Mouse (Mus musculus): Measurements from ENCODE around the gene Usp48. TPM values are rescaled to one million over a fixed set of nuclear protein-coding genes. Genes with fewer than 3 reads are reported as not detected.
A peak's percentile ranks its signal among the peaks of the same experiment; 100 is the strongest.

Usp48 gene
- polyA plus RNA-seq, 1 experiment = 14.6 TPM

- Histone ChIP-seq H3K79me3 (ENCODE audit: low read depth) (no peaks in the 10 kb centered on the region), H3K4me3 (ENCODE audit: insufficient read depth, poor library complexity, severe bottlenecking) (no peak overlapping the region), H3K36me3 (ENCODE audit: control insufficient read depth, insufficient read depth) (peaks cover 8% of the 10 kb centered on the region), H3K27me3 (ENCODE audit: control insufficient read depth, insufficient read depth, insufficient read length) (peaks cover 18% of the 10 kb centered on the region), H3K79me2 (ENCODE audit: control insufficient read depth, insufficient read depth) (no peaks in the 10 kb centered on the region), H3ac (ENCODE audit: control insufficient read depth, insufficient read length, low read depth) (no peak overlapping the region)
- TF ChIP-seq FOSL1 (IDR thresholded peaks at IDR 0.05; ENCODE audit: insufficient read depth, low read length, poor library complexity, severe bottlenecking) (no peak), MYOG (IDR thresholded peaks at IDR 0.05; ENCODE audit: control insufficient read depth, extremely low read depth, insufficient read length) (no peak), MYOD1 (IDR thresholded peaks at IDR 0.05; ENCODE audit: control insufficient read depth, insufficient read length, low read depth) (no peak), CEBPB (IDR thresholded peaks at IDR 0.05; ENCODE audit: low read depth) (no peak), CTCF (IDR thresholded peaks at IDR 0.05; ENCODE audit: control insufficient read depth, insufficient read depth, insufficient read length) (no peak), USF1 (IDR thresholded peaks at IDR 0.05; ENCODE audit: low read depth) (no peak), MAX (IDR thresholded peaks at IDR 0.05) (no peak)
Measured at GRCm38 (mm10) chr4:137661547-137661946, 68.0 kb downstream of the Usp48 start.

- peaks cover 33% of the 10 kb centered on the region for H3K27me3 ChIP-seq (ENCODE audit: control insufficient read depth, insufficient read depth, insufficient read length)
- H3K79me2 ChIP-seq (ENCODE audit: control insufficient read depth, insufficient read depth) = no peaks in the 10 kb centered on the region
- TF ChIP-seq CTCF (IDR thresholded peaks at IDR 0.05; ENCODE audit: control insufficient read depth, insufficient read depth, insufficient read length) = no peak
- no peak for TF ChIP-seq FOSL1 (IDR thresholded peaks at IDR 0.05; ENCODE audit: insufficient read depth, low read length, poor library complexity, severe bottlenecking)
- no peak for TF ChIP-seq MYOG (IDR thresholded peaks at IDR 0.05; ENCODE audit: control insufficient read depth, extremely low read depth, insufficient read length)
- no peak for TF ChIP-seq CEBPB (IDR thresholded peaks at IDR 0.05; ENCODE audit: low read depth)
- TF ChIP-seq MAX (IDR thresholded peaks at IDR 0.05) = no peak
- no peak for TF ChIP-seq USF1 (IDR thresholded peaks at IDR 0.05; ENCODE audit: low read depth)
- no peak for TF ChIP-seq MYOD1 (IDR thresholded peaks at IDR 0.05; ENCODE audit: control insufficient read depth, insufficient read length, low read depth)
- no peaks in the 10 kb centered on the region for H3K79me3 ChIP-seq (ENCODE audit: low read depth)
- no peaks in the 10 kb centered on the region for H3K36me3 ChIP-seq (ENCODE audit: control insufficient read depth, insufficient read depth)
- H3K4me3 ChIP-seq (ENCODE audit: insufficient read depth, poor library complexity, severe bottlenecking) = no peak overlapping the region
- no peak overlapping the region for H3ac ChIP-seq (ENCODE audit: control insufficient read depth, insufficient read length, low read depth)
Measured at GRCm38 (mm10) chr4:137663491-137663890, 69.9 kb downstream of the Usp48 start.

GRCm38 (mm10) chr4:137664433-137664979 is 71.0 kb downstream of the Usp48 start, which contains the start of gene Rap1gap:
TSS of gene Rap1gap (plus strand) at chr4:137664726.
- H3K36me3 ChIP-seq (ENCODE audit: control insufficient read depth, insufficient read depth) = no peaks in the 10 kb centered on the region
- H3ac ChIP-seq (ENCODE audit: control insufficient read depth, insufficient read length, low read depth) = peak within 1 kb of the TSS; percentile 73
- no peaks in the 10 kb centered on the region for H3K79me3 ChIP-seq (ENCODE audit: low read depth)
- H3K4me3 ChIP-seq (ENCODE audit: insufficient read depth, poor library complexity, severe bottlenecking) = peak within 1 kb of the TSS; percentile 11
- H3K79me2 ChIP-seq (ENCODE audit: control insufficient read depth, insufficient read depth) = no peaks in the 10 kb centered on the region
- no peak for TF ChIP-seq MYOG (IDR thresholded peaks at IDR 0.05; ENCODE audit: control insufficient read depth, extremely low read depth, insufficient read length)
- TF ChIP-seq USF1 (IDR thresholded peaks at IDR 0.05; ENCODE audit: low read depth) = peak; percentile 7
- no peak for TF ChIP-seq MAX (IDR thresholded peaks at IDR 0.05)
- H3K27me3 ChIP-seq (ENCODE audit: control insufficient read depth, insufficient read depth, insufficient read length) = peaks cover 33% of the 10 kb centered on the region

- no peaks in the 10 kb centered on the region for H3K79me3 ChIP-seq (ENCODE audit: low read depth)
- H3K4me3 ChIP-seq (ENCODE audit: insufficient read depth, poor library complexity, severe bottlenecking) = peak overlapping the region; percentile 11
- H3ac ChIP-seq (ENCODE audit: control insufficient read depth, insufficient read length, low read depth) = peak overlapping the region; percentile 73
- no peaks in the 10 kb centered on the region for H3K36me3 ChIP-seq (ENCODE audit: control insufficient read depth, insufficient read depth)
- TF ChIP-seq MYOG (IDR thresholded peaks at IDR 0.05; ENCODE audit: control insufficient read depth, extremely low read depth, insufficient read length) = no peak
- TF ChIP-seq USF1 (IDR thresholded peaks at IDR 0.05; ENCODE audit: low read depth) = no peak
- TF ChIP-seq CEBPB (IDR thresholded peaks at IDR 0.05; ENCODE audit: low read depth) = no peak
- TF ChIP-seq FOSL1 (IDR thresholded peaks at IDR 0.05; ENCODE audit: insufficient read depth, low read length, poor library complexity, severe bottlenecking) = no peak
- TF ChIP-seq MYOD1 (IDR thresholded peaks at IDR 0.05; ENCODE audit: control insufficient read depth, insufficient read length, low read depth) = no peak
- TF ChIP-seq MAX (IDR thresholded peaks at IDR 0.05) = no peak
- no peak for TF ChIP-seq CTCF (IDR thresholded peaks at IDR 0.05; ENCODE audit: control insufficient read depth, insufficient read depth, insufficient read length)
- H3K27me3 ChIP-seq (ENCODE audit: control insufficient read depth, insufficient read depth, insufficient read length) = peaks cover 33% of the 10 kb centered on the region
- H3K79me2 ChIP-seq (ENCODE audit: control insufficient read depth, insufficient read depth) = no peaks in the 10 kb centered on the region
Measured at GRCm38 (mm10) chr4:137664980-137665675, 71.6 kb downstream of the Usp48 start.

- TF ChIP-seq CTCF (IDR thresholded peaks at IDR 0.05; ENCODE audit: control insufficient read depth, insufficient read depth, insufficient read length) (no peak), MYOD1 (IDR thresholded peaks at IDR 0.05; ENCODE audit: control insufficient read depth, insufficient read length, low read depth) (no peak), USF1 (IDR thresholded peaks at IDR 0.05; ENCODE audit: low read depth) (no peak), MAX (IDR thresholded peaks at IDR 0.05) (no peak), MYOG (IDR thresholded peaks at IDR 0.05; ENCODE audit: control insufficient read depth, extremely low read depth, insufficient read length) (no peak), FOSL1 (IDR thresholded peaks at IDR 0.05; ENCODE audit: insufficient read depth, low read length, poor library complexity, severe bottlenecking) (no peak), CEBPB (IDR thresholded peaks at IDR 0.05; ENCODE audit: low read depth) (no peak)
Measured at GRCm38 (mm10) chr4:137665791-137666190, 72.2 kb downstream of the Usp48 start.

More at GRCm38 (mm10) chr4:137665791-137666190, 72.2 kb downstream of the Usp48 start:
- Histone ChIP-seq H3K4me3 (ENCODE audit: insufficient read depth, poor library complexity, severe bottlenecking) (no peak overlapping the region), H3K79me2 (ENCODE audit: control insufficient read depth, insufficient read depth) (no peaks in the 10 kb centered on the region), H3K79me3 (ENCODE audit: low read depth) (no peaks in the 10 kb centered on the region), H3K27me3 (ENCODE audit: control insufficient read depth, insufficient read depth, insufficient read length) (peaks cover 33% of the 10 kb centered on the region), H3K36me3 (ENCODE audit: control insufficient read depth, insufficient read depth) (no peaks in the 10 kb centered on the region), H3ac (ENCODE audit: control insufficient read depth, insufficient read length, low read depth) (no peak overlapping the region)
